Mouse (Mus musculus) liver, postnatal 0 days (tissue): ENCODE data around the gene Gm21885. TPM values are rescaled to one million over a fixed set of nuclear protein-coding genes. Genes with fewer than 3 reads are reported as not detected.

Experiments used
- ATAC-seq: fragments of 200-750 bp; cut with Nextera tagmentation; 2 replicates; pipeline ENCODE4 v1.8.0; 2017; ENCODE audit warnings: mild to moderate bottlenecking, moderate library complexity
- DNase-seq: peaks from one replicate; pipeline ENCODE4 v3.0.0-alpha.2; 2016
- H3K27ac ChIP-seq: fragments of 300-500 bp; sonication (generic); 2 replicates; pipeline ENCODE4 v1.5.1; 2014; ENCODE audit warnings: antibody characterized with exemption, moderate library complexity, mild to moderate bottlenecking, low read depth
- H3K27me3 ChIP-seq: fragments of 300-500 bp; sonication (generic); 2 replicates; pipeline ENCODE4 v1.6.1; 2014; ENCODE audit warnings: low read length, control low read depth, mixed read lengths; ENCODE audit not compliant: insufficient read depth
- H3K36me3 ChIP-seq: fragments of 300-500 bp; sonication (generic); replicated peaks from 2 replicates; pipeline ENCODE4 v1.6.1; 2014; ENCODE audit warnings: mild to moderate bottlenecking, control low read depth, low read length, moderate library complexity, mixed read lengths; ENCODE audit not compliant: insufficient read depth
- H3K4me1 ChIP-seq: fragments of 300-500 bp; sonication (generic); 2 replicates; pipeline ENCODE4 v1.6.1; 2014; ENCODE audit warnings: antibody characterized with exemption, mild to moderate bottlenecking, control low read depth; ENCODE audit not compliant: insufficient read depth
- H3K4me2 ChIP-seq: fragments of 300-500 bp; sonication (generic); 2 replicates; pipeline ENCODE4 v1.6.1; 2014; ENCODE audit warnings: low read depth, mild to moderate bottlenecking, low read length, moderate library complexity, mixed read lengths
- H3K4me3 ChIP-seq: fragments of 300-500 bp; sonication (generic); 2 replicates; pipeline ENCODE4 v1.5.1; 2014; ENCODE audit warnings: low read depth, low read length
- H3K9ac ChIP-seq: fragments of 300-500 bp; sonication (generic); replicated peaks from 2 replicates; pipeline ENCODE4 v1.6.1; 2014; ENCODE audit warnings: mild to moderate bottlenecking, moderate library complexity
- H3K9me3 ChIP-seq: fragments of 300-500 bp; sonication (generic); 2 replicates; pipeline ENCODE4 v1.6.1; 2016; ENCODE audit warnings: mild to moderate bottlenecking, control low read depth, low read length, mixed read lengths
- CTCF ChIP-seq: sonication (generic); IDR thresholded peaks from 2 replicates; pipeline ENCODE4 v1.5.1; 2016; ENCODE audit warnings: antibody characterized with exemption, low read depth
- EP300 ChIP-seq: IDR thresholded peaks from 2 replicates; pipeline ENCODE4 v1.6.1; 2016; ENCODE audit warnings: antibody characterized with exemption, low read depth, mild to moderate bottlenecking
- WGBS: fragments of 180-500 bp; shearing (Covaris S2); extraction: QIAGEN DNeasy Blood & Tissue Kit; methylation state at CpG from one replicate; pipeline ENCODE4 v1.1.7; 2014; ENCODE audit not compliant: insufficient replicate concordance; 5-methylcytosine and 5-hydroxymethylcytosine counted together
- polyA plus RNA-seq: library from polyadenylated mRNA; unstranded; fragments of >200 nt; fragmentation: Nextera tagmentation; extraction: Ambion mirVana; gene quantifications from 2 replicates; pipeline ENCODE4 v1.2.1, GENCODE M21; 2015

Gm21885 gene
- polyA plus RNA-seq, 1 experiment from 2014 or later = 0.42 TPM

GRCm38 (mm10) chr11:94253156-94253555 is 28.5 kb upstream of the Gm21885 start:
- Histone ChIP-seq H3K9me3 (no peaks in the 10 kb centered on the region), H3K27me3 (no peaks in the 10 kb centered on the region), H3K36me3 (no peaks in the 10 kb centered on the region), H3K4me3 (no peak overlapping the region), H3K4me2 (no peak overlapping the region), H3K4me1 (no peaks in the 10 kb centered on the region), H3K27ac (no peak overlapping the region), H3K9ac (no peak overlapping the region)
- 66% methylated on average over 9 of the region's 9 CpGs for WGBS
- no peak for DNase-seq
- ATAC-seq = no peak
- TF ChIP-seq EP300 (no peak), CTCF (no peak)

- DNase-seq = no peak
- no peaks in the 10 kb centered on the region for H3K4me1 ChIP-seq
- TF ChIP-seq CTCF (no peak), EP300 (no peak)
Measured at GRCm38 (mm10) chr11:94253691-94254090, 28.0 kb upstream of the Gm21885 start.

GRCm38 (mm10) chr11:94255733-94256132 is 25.9 kb upstream of the Gm21885 start:
- peaks cover 8% of the 10 kb centered on the region for H3K4me1 ChIP-seq
- TF ChIP-seq CTCF = no peak
- H3K4me3 ChIP-seq = no peak overlapping the region
- no peak for ATAC-seq
- no peak overlapping the region for H3K9ac ChIP-seq
- H3K4me2 ChIP-seq = no peak overlapping the region
- no peaks in the 10 kb centered on the region for H3K36me3 ChIP-seq
- no peaks in the 10 kb centered on the region for H3K27me3 ChIP-seq
- no peaks in the 10 kb centered on the region for H3K9me3 ChIP-seq
- no peak for DNase-seq
- H3K27ac ChIP-seq = no peak overlapping the region
- WGBS = 74% methylated on average over 5 of the region's 5 CpGs

More at GRCm38 (mm10) chr11:94253691-94254090, 28.0 kb upstream of the Gm21885 start:
- Histone ChIP-seq H3K4me3 (no peak overlapping the region), H3K27ac (no peak overlapping the region), H3K9ac (no peak overlapping the region), H3K36me3 (no peaks in the 10 kb centered on the region), H3K27me3 (no peaks in the 10 kb centered on the region), H3K4me2 (no peak overlapping the region), H3K9me3 (no peaks in the 10 kb centered on the region)
- no peak for ATAC-seq
- 67% methylated on average over 10 of the region's 10 CpGs for WGBS

GRCm38 (mm10) chr11:94257987-94258386 is 23.7 kb upstream of the Gm21885 start:
- H3K27me3 ChIP-seq = no peaks in the 10 kb centered on the region
- H3K4me1 ChIP-seq = peaks cover 26% of the 10 kb centered on the region
- TF ChIP-seq EP300 = no peak
- TF ChIP-seq CTCF = no peak
- no peak overlapping the region for H3K4me2 ChIP-seq
- H3K9ac ChIP-seq = no peak overlapping the region
- no peak overlapping the region for H3K27ac ChIP-seq
- H3K9me3 ChIP-seq = no peaks in the 10 kb centered on the region
- no peak overlapping the region for H3K4me3 ChIP-seq
- ATAC-seq = no peak
- 79% methylated on average over 14 of the region's 14 CpGs for WGBS
- no peak for DNase-seq
- no peaks in the 10 kb centered on the region for H3K36me3 ChIP-seq

GRCm38 (mm10) chr11:94259814-94260213 is 21.9 kb upstream of the Gm21885 start:
- 47% methylated on average over 4 of the region's 4 CpGs for WGBS

GRCm38 (mm10) chr11:94261585-94262370 is 19.9 kb upstream of the Gm21885 start:
- TF ChIP-seq CTCF (no peak), EP300 (peak; percentile 27; the same call in 1 of the 2 replicates)
- ATAC-seq (peak; percentile 73), DNase-seq (peak; percentile 44)
- peaks cover 45% of the 10 kb centered on the region for H3K4me1 ChIP-seq
- H3K27ac ChIP-seq = peak overlapping the region; percentile 73
- H3K36me3 ChIP-seq = no peaks in the 10 kb centered on the region
- peak overlapping the region; percentile 2; the same call in 1 of the 2 replicates for H3K4me2 ChIP-seq
- H3K9ac ChIP-seq = 0 out of 2 replicates have a peak overlapping the region, but pooled peaks have one; percentile 21
- H3K4me3 ChIP-seq = no peak overlapping the region
- H3K9me3 ChIP-seq = no peaks in the 10 kb centered on the region
- H3K27me3 ChIP-seq = no peaks in the 10 kb centered on the region
- WGBS = 50% methylated on average over 6 of the region's 6 CpGs

More at GRCm38 (mm10) chr11:94259814-94260213, 21.9 kb upstream of the Gm21885 start:
- H3K4me2 ChIP-seq = no peak overlapping the region
- H3K9me3 ChIP-seq = no peaks in the 10 kb centered on the region
- no peak overlapping the region for H3K9ac ChIP-seq
- no peaks in the 10 kb centered on the region for H3K36me3 ChIP-seq
- ATAC-seq (no peak), DNase-seq (no peak)
- no peaks in the 10 kb centered on the region for H3K27me3 ChIP-seq
- H3K4me1 ChIP-seq = peaks cover 30% of the 10 kb centered on the region
- no peak for TF ChIP-seq EP300
- TF ChIP-seq CTCF = no peak
- H3K4me3 ChIP-seq = no peak overlapping the region
- no peak overlapping the region for H3K27ac ChIP-seq
